Mouse (Mus musculus) gastrocnemius, adult 2 months (tissue): ENCODE data around the gene Zer1. TPM values are rescaled to one million over a fixed set of nuclear protein-coding genes. Genes with fewer than 3 reads are reported as not detected.
"Not testable (repeated sequence)": the region's sequence is repeated elsewhere in the genome, so short reads cannot be mapped to it uniquely, and the experiment has no call there.

Experiments used
- DNase-seq: peaks from one replicate; pipeline ENCODE4 v3.0.0; 2022
- H3K27ac ChIP-seq: fragments of 200-600 bp; 2 replicates; pipeline ENCODE4 v1.8.1; 2022; ENCODE audit warnings: mild to moderate bottlenecking
- H3K4me3 ChIP-seq: fragments of 200-600 bp; 2 replicates; pipeline ENCODE4 v1.8.1; 2022; ENCODE audit warnings: mild to moderate bottlenecking, moderate library complexity
- CTCF ChIP-seq: fragments of 200-600 bp; IDR thresholded peaks from 2 replicates; pipeline ENCODE4 v1.8.1; 2022; ENCODE audit warnings: antibody characterized with exemption, mild to moderate bottlenecking, moderate library complexity
- intact Hi-C: fragments of 180-260 bp; cut with DNase I; formaldehyde crosslinking; loops from one replicate; pipeline ENCODE4 v1.15.1; 2025
- long read RNA-seq, 2 experiments: library from polyadenylated mRNA; stranded (forward); transcript quantifications; one replicate each; pipeline ENCODE4 v2.0.0; 2021
- total RNA-seq, 2 experiments: library from RNA; stranded (reverse); gene quantifications; 2 replicates each; pipeline ENCODE4 v1.2.3; 2021

Gene Zer1
- total RNA-seq = 10 to 100 TPM; 23.1 to 25.2 TPM
- long read RNA-seq, experiment 1, full-length matches to known transcripts = 27 of 69 reads
- long read RNA-seq, experiment 1, partial matches to known transcripts = 5 of 69 reads
- long read RNA-seq, experiment 1, other reads (novel, unspliced or antisense) = 37 of 69 reads
- long read RNA-seq, experiment 2, full-length matches to known transcripts = 37 of 69 reads
- long read RNA-seq, experiment 2, partial matches to known transcripts = 12 of 69 reads
- long read RNA-seq, experiment 2, other reads (novel, unspliced or antisense) = 20 of 69 reads

DNA sequence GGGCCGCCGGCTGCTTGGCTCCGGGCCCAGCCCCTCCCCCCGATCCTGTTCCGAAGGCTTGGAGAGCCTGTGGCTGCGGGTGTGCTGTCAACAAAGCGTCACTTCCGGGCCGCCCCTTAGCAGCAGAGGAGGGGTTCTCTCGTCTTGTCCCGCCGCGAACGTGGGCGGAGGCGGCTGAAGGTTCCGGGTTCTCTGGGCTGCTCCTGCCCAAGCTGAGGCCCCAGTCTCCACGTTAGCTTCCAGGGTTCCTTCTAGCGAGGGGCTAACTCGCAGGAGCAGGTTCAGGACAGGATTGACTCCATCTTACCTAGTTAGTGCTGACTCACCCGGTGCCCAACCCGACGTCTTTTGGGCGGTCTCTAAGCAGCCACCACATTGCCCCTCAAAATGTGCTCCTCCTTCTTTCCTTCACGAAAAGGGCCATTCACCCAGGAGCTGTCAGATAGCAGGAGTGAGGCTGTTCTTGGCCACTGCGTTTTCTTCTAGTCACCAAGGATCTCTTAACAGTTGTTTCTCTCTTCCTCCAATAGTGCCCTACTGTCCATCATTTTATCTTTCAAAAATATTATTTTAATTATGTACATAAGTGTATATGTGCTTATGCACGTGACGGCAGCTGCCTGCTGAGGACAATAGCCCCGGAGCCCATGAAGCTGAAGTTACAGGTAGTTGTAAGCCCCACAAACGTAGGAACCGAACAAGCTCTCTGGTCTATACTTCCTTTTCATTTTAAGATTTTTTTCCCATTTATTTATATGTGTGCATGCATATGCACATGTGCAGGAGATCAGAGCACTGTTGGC lies at the start of gene Zer1:
TSS of gene Zer1 (minus strand) at position 114 of the 803 bp plus-strand sequence.
- H3K27ac ChIP-seq = peak within 1 kb of the TSS; percentile 98
- H3K4me3 ChIP-seq = peak within 1 kb of the TSS; percentile 80
- no peak for TF ChIP-seq CTCF
- peak; percentile 99 for DNase-seq
- intact Hi-C loops = loop anchor here (1.0 kb wide), 1 partner anchor 146 kb away; no protein-coding TSS in a partner anchor

DNA sequence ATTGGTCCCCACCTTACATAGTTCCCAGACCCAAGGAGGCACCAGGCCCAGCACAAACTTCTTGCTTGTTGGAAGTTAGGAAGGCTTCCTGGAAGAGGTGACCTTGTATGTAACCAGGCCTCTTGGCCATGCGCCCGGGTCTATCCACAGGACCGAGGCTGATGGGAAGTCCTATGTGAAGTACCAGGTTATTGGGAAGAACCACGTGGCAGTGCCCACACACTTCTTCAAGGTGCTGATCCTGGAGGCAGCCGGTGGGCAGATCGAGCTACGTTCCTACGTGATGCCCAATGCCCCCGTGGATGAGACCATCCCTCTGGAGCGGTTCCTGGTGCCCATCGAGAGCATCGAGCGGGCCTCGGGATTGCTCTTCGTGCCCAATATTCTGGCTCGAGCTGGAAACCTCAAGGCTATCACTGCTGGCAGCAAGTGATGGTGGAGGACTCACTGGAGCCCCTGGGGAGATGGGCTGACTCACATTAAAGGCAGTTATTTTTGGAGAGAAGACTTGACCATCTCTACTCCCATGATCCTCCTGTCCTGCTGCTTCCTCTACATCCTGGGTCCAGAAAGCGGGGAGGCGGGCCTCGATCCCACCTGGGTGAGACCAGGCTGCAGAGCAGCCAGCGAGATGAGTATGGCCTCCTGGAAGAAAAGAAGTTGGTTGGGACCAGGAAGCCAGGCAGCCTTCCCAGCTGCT lies 49.3 kb upstream of the Zer1 start:
- H3K4me3 ChIP-seq = no peak overlapping the region
- intact Hi-C loops = no loop called here
- no peak overlapping the region for H3K27ac ChIP-seq
- no peak for TF ChIP-seq CTCF
- peak; percentile 36 for DNase-seq

DNA sequence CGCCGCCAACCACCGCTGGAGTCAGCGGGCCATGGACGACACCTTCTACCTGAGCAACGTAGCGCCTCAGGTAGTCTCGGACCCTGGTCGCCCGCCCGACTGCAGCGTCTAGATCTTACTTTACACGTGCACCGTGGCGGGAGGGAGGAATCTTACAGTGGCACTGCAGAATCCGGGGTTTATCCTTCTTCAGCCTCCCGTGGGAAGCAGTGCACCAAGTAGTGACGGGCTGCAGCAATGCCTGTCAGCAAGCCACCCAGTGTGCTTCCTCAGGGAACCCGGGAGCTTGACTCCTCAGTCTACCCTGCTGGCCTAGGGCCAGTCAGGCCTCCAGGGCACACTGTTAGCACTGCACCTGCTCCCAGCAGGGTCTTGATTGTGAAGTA lies 47.6 kb upstream of the Zer1 start:
- no peak for TF ChIP-seq CTCF
- DNase-seq = no peak
- intact Hi-C loops = loop anchor here (2.0 kb wide), 1 partner anchor 45 kb away; no protein-coding TSS in a partner anchor
- peak overlapping the region; percentile 85 for H3K4me3 ChIP-seq
- peak overlapping the region; percentile 97 for H3K27ac ChIP-seq

DNA sequence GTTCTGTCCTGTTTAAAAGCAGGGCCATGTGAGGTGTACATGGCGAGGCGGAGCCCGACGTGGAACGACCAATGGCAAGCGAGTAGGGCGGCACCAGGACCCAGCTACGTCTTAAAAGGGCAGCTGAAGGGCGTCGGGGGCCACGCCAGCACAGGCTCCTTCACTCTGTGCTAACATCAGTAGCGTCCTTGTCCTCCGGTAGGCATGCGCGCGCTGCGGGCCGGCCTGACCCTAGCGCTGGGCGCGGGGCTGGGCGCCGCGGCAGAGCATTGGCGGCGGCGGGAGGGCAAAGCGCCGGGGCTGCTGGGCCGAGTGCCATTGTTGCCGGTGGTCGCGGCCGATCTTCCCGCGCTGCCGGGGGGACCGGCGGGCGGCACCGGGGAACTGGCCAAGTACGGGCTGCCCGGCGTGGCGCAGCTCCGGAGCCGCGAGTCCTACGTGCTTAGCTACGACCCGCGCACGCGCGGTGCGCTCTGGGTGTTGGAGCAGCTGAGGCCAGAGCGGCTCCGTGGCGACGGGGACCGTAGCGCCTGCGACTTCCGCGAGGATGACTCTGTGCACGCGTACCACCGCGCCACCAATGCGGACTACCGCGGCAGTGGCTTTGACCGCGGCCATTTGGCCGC lies 47.1 kb upstream of the Zer1 start, which contains the start of gene Endog:
TSS of gene Endog (plus strand) at position 123 of the 626 bp plus-strand sequence.
- intact Hi-C loops = loop anchor here (2.0 kb wide), 1 partner anchor 45 kb away; no protein-coding TSS in a partner anchor
- peak; percentile 94 for DNase-seq
- Histone ChIP-seq H3K4me3 (peak within 1 kb of the TSS; percentile 85), H3K27ac (peak within 1 kb of the TSS; percentile 97)
- TF ChIP-seq CTCF = no peak

DNA sequence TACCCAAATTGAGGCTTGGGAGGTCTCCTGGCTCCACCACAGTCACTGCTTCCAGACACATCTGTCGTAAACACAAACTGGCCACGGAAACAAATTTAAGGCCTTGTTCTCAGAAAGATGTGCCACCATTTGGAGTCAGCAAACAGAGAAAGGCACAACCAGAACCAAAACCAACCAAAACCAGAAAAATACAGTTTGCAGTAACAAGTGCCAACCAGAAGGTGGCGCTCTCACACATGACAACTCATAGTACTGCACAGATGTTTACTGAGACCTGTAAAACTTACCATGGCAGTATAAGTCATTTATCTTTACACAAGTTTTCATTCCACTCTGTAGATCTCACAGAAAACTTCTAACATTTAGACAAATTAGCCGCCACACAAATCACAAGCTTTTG lies 42.3 kb upstream of the Zer1 start:
- TF ChIP-seq CTCF = peak; percentile 40; the same call in 1 of the 2 replicates
- no peak overlapping the region for H3K4me3 ChIP-seq
- intact Hi-C loops = loop anchor here (10.0 kb wide), 1 partner anchor 62 kb away; no protein-coding TSS in a partner anchor
- DNase-seq = no peak
- H3K27ac ChIP-seq = no peak overlapping the region

DNA sequence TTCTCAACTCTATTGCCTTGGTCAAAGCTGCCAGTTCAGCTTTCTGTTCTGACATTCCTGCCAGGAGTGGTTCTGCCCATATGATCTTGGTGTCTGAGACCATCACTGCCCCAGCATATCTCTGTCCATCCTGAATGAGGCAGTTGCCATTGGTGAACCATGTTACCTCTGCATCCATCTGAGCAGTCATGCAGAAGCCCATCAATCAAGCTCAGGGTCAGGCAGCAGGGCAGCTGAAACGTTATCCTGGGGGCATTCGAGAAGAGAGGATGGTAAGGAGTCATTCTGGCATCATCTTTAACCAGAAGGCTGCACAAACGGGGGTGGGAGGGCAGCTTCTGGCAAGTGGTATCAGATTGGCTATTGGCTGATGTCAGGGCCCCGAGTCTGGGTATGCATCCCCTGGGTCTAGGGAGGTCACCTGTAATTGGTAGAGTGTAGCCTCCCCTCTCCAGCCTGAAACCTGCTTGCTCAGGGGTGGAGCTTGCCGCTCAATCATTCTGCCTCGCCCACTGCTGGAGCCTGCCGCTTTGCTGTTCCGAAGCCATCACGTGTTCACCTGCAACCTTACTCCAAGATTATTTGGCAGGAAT lies 40.1 kb upstream of the Zer1 start:
- Histone ChIP-seq H3K4me3 (no peak overlapping the region), H3K27ac (no peak overlapping the region)
- TF ChIP-seq CTCF = no peak
- intact Hi-C loops = loop anchor here (10.0 kb wide), 1 partner anchor 60 kb away; no protein-coding TSS in a partner anchor
- no peak for DNase-seq

DNA sequence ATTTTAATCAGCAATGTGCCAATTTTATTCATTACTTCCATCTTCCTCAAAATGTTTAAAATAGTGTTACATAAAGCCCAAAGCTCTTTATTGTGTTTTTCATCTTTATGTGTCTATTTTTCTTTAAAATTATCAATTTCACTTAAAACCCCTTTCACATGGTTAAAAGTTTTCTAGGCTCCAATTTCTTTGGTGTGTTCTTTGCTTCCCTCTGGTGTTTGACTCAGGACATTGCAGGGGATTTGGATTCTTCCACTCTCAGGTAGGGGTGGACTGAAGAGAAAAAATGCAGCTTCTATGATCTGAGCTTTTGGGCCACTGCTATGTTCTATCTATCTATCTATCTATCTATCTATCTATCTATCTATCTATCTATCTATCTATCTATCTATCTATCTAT lies 37.4 kb upstream of the Zer1 start:
- no peak for DNase-seq
- intact Hi-C loops = loop anchor here (1.0 to 10.0 kb wide), 2 partner anchors 34 to 57 kb away; no protein-coding TSS in a partner anchor
- H3K4me3 ChIP-seq = no peak overlapping the region
- no peak overlapping the region for H3K27ac ChIP-seq
- peak; percentile 83 for TF ChIP-seq CTCF

DNA sequence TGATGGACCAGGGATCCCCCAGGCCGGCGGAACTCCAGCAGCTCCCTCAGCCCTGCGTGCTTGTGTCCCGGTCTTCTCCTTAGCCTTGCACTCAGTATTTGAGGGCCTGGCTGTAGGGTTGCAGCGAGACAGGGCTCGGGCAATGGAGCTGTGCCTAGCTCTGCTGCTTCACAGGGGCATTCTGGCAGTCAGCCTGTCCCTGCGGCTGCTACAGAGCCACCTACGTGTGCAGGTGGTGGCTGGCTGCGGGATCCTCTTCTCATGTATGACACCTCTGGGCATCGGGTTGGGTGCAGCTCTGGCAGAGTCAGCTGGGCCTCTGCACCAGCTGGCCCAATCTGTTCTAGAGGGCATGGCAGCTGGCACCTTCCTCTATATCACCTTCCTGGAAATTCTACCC lies 35.5 kb upstream of the Zer1 start:
- not testable (repeated sequence) for H3K4me3 ChIP-seq
- intact Hi-C loops = loop anchor here (10.0 kb wide), 1 partner anchor 55 kb away; no protein-coding TSS in a partner anchor
- peak overlapping the region; percentile 75 for H3K27ac ChIP-seq
- peak; percentile 63 for DNase-seq

DNA sequence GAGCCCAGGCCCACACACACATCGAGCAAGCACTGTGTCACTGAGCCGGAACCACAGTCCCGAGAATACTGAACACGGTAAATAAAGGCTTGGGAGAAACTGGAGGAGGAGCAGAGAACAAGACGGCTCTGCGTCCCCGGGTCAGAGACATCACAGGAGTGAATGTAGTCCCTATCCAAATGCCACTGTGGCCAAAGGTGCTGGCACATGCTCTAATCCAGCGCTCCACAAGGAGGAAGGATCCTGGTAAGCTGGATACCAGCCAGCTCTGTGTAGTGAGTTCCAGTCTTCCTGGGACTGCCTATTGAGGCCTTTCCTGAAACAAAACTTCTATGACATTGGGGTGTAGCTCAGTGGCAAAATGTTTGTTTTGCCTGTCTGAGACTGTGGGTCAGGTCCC lies 28.2 kb upstream of the Zer1 start:
- no peak overlapping the region for H3K4me3 ChIP-seq
- intact Hi-C loops = no loop called here
- no peak overlapping the region for H3K27ac ChIP-seq
- no peak for DNase-seq
- TF ChIP-seq CTCF = no peak

DNA sequence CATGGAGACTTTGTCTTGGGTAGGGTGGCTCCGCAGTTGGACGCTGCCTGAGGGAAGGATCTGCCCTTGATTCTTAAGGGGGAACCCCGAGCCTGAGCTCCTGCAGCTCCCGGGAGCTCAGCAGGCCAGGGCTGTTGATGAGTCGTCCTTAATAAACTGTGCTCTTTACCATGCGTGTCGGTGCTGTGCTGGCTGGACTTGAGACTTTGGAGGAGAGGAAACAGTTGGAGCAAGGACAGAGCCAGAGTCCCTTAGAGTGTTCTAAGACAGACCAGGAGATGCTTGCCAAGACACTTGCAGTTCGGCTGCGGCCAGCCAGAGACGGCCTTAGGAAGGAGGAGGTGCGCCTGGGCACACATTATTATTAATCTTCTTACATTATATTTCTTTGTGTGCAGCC lies 27.5 kb upstream of the Zer1 start:
- Histone ChIP-seq H3K27ac (no peak overlapping the region), H3K4me3 (no peak overlapping the region)
- TF ChIP-seq CTCF = no peak
- intact Hi-C loops = no loop called here
- DNase-seq = no peak

DNA sequence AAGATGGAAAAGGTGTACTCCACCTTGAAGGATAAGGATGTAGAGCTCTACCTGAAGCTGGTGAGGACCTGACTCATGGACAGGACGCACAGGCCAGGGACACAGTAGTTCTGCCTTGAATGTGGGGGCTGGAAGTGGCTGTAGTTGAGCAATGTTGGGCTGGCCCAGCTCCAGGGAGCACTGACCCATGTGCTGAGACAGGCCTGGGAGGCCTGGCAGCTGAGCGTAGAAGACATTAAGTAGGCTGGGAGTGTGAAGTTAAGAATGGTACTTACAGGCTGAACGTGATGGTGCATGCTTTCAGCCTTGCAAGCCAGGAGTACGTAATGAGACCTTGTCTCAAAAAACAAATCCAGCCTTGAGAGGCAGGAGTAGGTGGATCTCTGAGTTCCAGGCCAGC lies 23.1 kb upstream of the Zer1 start:
- H3K27ac ChIP-seq = no peak overlapping the region
- no peak overlapping the region for H3K4me3 ChIP-seq
- TF ChIP-seq CTCF = no peak
- DNase-seq = peak; percentile 72
- intact Hi-C loops = no loop called here

DNA sequence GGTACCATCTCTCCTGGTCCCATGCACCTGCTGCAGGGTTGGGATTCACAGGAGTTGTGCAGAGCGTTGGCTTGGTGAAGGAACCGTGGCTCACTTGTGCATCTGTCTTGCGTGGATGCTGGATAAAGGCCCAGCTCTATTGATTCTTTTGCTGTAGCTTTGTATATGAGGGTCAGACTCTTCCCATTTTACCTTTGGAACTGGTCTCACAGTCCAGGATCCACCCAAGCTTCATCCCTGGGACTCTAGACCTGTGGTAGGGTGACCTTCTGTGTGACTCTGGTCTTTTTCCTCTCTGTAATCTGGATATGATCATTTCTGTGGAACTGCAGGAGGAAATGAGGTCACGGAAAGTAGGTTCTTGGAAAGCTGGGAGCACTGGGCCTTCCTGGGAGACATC lies 20.1 kb upstream of the Zer1 start:
- no peak for DNase-seq
- Histone ChIP-seq H3K27ac (no peak overlapping the region), H3K4me3 (no peak overlapping the region)
- no peak for TF ChIP-seq CTCF
- intact Hi-C loops = no loop called here

DNA sequence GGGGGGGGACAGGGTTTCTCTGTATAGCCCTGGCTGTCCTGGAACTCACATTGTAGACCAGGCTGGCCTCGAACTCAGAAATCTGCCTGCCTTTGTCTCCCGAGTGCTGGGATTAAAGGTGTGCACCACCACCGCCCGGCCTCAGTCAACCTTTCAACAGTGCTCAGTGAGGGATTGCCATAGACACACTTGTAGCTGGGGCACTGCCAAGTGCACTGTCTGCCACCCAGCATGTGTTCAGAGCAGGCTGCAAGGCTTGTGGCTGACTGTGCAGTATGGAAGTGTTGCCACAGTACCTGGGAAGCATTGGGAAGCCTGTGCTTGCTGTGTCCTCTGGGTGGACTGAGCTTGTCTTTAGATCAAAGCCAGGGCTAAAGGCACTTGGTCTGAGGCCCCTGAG lies 15.6 kb upstream of the Zer1 start:
- H3K4me3 ChIP-seq, H3K27ac ChIP-seq, intact Hi-C loops, DNase-seq: not testable (repeated sequence)
